Mouse (Mus musculus) lung, adult 18-20 months (tissue): ENCODE measurements around the gene Polr2b.

Experiments
- DNase-seq, 2 experiments: peaks; one replicate each; pipeline ENCODE4 v3.0.0; 2022; ENCODE audit warnings: mixed read lengths in 2 of 2

Gene Polr2b

DNA sequence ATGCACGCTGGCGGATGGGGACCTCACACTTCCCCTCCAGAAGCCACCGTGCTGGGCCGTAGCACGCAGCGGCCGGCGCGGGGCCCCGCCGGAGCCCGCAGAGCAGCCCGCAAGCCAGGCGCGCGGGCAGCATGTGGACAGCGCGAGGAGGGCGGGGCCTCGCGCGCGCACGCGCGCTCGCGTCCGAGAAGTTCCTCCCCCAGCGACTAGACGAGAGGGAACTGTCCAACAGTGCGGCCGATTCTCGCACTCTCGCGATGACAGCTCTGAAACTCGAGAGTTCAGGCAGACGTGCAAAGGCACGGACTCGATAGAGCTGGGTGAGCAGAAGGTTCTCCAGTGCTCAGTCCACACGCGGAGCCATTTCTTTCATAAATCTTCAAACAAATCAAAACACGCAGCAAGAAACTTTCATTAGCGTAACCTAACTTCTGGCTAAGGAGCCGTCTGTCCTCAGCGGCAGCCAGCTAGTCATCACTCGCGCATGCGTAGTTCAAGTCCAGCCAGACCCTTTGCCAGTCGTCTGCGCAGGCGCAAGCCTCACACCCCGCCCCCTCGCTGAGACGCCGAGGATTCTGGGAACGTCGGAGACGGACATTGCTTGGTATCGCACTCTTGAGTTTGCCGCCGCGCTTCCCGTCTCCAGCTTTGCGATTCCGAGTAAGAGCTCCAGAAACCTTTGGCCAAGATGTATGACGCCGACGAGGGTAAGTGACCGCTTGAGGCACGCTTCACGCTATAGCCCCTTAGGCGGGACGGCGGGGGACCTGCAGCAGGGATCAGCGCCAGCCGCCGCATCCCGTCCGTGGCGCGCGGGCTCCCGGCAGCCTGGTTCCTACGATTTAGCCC is at the start of gene Polr2b, which contains the start of gene Noa1:
Gene Polr2b, plus strand, starts transcription at position 224 of the 849 bp plus-strand sequence.
Gene Noa1, minus strand, starts transcription at position 161 of the 849 bp plus-strand sequence.
- DNase-seq, result peak; percentile 98 to 99

DNA sequence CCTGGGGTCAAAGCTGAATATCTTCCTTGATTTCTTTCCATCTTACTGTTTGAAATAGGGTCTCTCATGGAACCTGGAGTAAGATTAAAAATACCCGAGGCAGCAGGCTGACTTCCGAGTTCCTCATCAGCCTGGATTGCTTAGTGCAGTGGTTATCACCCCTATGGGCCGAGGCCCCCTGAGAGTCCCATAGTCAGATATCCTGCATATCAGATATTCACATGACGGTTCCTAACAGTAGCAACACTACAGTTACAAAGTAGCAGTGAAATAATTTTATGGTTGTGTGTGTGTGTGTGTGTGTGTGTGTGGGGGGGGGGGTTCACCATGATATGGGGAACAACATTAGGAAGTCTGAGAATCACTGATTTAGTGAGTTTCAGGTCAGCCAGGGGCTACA is 48.8 kb upstream of the Polr2b start:
- no peak for DNase-seq

DNA sequence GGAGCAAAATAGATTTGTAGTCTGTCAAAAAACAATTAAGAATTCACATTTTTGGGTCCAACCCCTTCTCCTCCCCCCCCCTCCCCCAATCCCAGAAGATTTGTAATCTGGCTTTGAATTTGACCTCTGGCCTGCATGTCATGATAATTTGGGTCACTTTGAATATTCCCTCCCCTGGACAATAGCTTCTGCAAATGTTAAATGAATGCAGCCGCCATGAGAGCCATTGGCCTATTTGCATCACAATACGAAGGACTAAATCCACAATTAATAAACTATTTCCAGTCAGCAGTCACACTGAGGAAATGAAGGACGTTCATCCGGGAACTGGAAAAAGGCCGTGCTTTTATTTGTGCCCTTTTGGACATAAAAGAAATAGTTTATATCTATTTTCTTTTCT is 47.8 kb upstream of the Polr2b start:
- DNase-seq, result no peak

DNA sequence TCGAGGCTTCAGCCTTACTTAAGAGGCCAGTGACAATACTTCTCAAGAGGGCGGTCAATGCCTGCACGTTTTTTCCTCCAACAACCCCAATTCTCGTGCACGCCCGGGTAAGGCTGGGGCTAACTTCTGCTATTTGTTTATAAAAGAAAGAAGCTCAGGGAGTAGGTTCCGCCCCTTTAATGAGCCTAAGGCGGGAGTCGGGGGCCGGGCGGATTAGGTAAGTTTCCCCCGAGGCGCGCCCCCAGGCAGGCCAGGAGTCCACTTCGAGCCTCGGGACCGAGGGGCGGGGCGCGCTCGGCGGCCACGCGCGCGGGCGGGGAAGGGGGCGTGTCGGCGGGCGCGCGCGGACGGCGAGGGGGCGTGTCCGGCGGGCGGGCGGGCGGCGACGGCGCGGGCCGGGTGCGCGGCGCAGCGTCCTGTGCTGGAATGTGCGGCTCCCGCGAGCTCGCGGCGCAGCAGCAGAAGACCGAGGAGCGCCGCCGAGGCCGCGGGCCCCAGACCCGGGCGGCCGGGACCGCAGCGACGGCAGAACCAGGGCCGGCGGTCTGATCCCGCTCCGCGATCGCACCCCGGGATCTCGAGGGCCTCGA is 44.8 kb upstream of the Polr2b start, which contains the start of gene Rest:
Gene Rest, plus strand, starts transcription at position 411 of the 590 bp plus-strand sequence.
- DNase-seq, result peak; percentile 69 to 72

DNA sequence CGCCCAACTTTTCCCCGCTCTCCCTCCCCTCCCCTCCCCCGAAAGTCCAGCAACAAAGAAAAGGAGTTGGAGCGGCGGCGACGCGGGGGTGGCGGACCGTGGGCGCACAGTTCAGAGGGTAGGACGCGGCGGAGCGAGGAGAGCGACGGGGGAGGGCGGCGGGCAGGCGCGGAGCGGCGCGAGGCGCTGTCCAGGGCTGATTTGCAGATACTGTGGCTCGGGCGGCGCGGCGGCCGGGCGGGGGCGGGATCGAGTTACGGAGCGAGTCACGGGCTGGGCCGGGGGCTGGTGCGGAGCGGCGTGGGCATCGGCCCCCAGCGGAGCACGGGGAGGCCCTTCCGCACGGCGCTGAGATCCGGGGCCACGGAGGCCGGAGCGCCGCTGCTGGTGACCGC is 44.3 kb upstream of the Polr2b start:
- peak; percentile 73 to 77 for DNase-seq

DNA sequence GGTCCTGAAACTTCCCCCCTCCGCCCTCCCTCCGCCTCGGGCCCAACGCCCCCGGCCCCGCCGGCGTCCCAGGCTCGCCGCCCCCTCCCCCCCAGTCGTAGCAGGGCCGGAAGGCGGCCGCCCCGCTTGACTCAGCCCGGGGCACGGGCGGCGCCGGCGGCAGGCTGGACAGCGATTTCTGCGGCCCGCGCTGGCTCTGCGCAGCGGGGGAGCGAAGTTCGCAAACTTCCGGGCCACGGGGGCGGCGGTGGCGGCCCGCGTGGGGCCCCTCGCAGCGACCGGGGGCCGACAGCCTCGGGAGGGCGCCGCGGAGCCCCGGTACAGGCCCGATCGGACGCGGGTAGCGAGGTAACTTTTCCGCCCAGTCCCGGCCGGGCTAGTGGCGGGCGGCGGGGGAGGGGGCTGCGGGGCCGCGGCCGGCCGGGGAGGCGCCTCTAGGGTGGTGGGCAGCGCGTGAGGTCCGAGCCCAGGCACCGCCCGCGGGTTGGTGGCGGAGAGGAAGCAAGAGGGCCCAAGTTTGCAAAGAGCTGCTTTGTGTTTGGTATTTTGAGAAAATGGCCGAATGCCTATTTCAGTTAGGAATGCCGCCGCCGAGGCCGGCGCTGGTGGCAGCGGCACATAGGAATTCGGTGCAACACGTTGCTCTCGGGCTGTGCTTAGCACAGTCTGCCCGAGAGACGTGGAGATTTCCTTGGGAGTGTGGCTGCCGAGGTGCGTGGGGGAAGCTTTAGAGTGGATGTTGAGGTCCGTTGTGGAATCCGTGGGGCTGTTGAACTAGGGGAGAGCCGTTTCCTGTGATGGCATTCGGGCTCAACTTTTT is 43.7 kb upstream of the Polr2b start:
- peak; percentile 49 to 54 for DNase-seq

DNA sequence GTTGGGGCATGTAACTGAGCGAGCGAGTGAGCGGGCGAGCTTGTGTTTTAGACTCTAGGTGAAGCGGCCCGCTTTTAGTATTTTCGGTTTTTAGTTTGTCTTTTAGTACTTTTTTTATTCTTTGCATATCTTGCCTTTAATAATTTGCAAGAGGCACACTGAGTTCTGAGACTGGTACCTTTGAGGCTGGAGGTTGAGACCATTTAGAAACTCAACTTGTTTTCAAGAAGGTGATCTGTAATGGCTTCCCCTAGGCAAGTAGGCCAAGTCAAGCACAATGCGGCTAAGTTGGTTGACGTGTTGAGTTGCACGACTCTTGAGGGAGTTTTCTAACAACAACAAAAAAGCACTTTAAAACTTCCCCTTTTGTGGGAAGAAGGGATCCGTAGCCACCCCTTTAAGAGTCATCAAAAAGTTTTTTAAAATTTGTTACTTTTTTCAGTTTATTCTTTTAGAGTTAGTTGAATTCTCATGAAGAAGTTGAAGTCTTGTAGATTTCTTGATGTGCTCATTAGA is 43.0 kb upstream of the Polr2b start:
- DNase-seq, result no peak

DNA sequence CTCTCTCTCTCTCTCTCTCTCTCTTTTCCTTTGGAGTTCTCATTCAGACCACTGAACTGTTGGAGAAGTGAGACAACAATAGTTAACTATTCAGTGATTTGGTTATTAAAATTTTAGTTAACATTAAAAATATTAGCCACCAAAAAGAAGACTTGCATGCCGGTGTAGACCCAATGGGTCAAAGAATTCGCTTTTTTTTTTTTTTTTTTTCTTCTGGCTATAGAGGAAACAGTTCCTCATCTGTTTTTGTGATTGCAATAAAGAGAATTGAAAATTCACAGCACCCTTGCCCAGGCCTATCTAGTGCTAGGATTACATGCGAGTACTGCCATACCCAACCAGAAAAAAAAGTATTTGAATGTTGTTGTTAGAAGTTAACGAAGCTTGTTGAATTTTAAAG is 42.5 kb upstream of the Polr2b start:
- DNase-seq, result no peak

DNA sequence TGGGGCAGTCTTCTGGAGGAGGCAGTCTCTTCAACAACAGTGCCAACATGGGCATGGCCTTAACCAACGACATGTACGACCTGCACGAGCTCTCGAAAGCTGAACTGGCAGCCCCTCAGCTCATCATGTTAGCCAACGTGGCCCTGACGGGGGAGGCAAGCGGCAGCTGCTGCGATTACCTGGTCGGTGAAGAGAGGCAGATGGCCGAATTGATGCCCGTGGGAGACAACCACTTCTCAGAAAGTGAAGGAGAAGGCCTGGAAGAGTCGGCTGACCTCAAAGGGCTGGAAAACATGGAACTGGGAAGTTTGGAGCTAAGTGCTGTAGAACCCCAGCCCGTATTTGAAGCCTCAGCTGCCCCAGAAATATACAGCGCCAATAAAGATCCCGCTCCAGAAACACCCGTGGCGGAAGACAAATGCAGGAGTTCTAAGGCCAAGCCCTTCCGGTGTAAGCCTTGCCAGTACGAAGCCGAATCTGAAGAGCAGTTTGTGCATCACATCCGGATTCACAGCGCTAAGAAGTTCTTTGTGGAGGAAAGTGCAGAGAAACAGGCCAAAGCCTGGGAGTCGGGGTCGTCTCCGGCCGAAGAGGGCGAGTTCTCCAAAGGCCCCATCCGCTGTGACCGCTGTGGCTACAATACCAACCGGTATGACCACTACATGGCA is 41.9 kb upstream of the Polr2b start:
- DNase-seq, result no peak

DNA sequence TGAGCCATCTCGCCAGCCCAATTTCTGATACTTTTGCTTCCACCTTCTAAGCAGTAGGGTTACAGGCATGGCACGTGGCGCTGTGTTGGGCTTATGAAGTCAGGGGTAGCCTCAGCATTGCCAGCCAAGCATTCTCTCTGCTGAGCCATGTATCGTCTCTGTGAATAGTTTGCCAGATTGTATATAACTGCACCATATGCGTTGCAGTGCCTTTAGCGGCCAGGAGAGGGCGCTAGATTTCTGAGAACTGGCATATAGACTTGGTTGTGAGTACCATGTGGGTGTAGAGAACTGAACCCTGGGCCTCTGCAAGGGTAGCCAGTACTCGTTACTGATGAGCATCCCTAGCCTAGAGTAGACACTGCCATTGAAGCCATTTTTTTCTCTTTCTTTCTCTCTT is 40.5 kb upstream of the Polr2b start:
- no peak for DNase-seq

DNA sequence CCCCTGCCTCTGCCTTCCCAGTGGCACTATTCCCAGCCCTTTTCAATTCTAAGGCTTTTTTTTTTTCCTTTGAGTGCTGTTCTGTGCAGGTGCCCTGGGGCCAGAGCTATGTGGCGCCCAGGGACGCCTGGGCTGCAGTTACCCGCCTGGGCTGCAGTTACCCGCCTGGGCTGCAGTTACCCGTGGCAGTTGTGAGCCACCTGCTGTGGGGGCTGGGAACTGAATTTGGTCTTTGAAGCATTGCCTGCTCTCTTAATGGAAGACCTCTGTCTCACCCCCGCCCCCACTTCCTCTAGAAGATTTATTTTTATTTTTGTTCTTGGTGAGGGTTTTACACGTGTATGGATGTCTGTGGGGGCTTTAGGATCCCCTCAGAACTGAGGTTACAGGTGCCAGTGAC is 36.8 kb upstream of the Polr2b start:
- DNase-seq, result no peak

DNA sequence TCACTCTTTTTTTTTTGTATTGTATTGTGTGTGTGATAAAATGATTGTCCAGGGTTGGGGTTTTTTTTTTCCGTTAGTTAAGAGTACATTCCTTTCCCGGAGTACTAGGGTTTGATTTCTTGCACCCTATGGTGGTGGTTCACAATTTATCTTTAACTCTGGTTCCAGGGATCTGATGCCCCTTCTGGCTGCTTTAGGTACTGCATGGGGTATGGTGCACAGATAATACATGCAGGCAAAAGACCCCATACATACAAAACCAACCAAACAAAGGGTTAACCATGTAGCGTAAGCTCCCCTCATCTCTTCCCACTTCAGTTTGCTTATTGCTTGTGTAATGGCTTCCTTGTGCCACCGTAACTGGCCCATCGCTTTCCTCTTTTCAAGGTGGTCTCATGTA is 34.0 kb upstream of the Polr2b start:
- DNase-seq, result peak in 1 of 2 experiments; percentile 19

DNA sequence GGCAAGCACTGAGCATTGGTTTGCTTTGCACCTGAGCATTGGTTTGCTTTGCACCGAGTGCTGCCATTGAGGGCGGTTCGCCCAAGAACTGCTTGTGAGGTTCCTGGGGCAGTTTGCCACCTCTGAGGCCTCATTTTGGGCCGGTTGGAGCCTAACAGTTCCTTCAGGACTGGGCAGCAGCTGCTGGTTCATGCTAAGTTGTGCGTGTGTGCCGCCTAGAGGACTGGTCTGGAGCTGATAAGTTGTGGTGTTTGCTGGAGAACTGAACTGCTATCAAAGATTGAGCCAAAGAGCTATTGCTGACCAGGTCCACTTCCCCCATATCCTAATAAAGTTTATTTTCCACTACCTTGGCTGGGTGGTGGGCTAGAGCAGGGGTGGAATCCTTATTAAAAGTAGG is 32.7 kb upstream of the Polr2b start:
- no peak for DNase-seq

DNA sequence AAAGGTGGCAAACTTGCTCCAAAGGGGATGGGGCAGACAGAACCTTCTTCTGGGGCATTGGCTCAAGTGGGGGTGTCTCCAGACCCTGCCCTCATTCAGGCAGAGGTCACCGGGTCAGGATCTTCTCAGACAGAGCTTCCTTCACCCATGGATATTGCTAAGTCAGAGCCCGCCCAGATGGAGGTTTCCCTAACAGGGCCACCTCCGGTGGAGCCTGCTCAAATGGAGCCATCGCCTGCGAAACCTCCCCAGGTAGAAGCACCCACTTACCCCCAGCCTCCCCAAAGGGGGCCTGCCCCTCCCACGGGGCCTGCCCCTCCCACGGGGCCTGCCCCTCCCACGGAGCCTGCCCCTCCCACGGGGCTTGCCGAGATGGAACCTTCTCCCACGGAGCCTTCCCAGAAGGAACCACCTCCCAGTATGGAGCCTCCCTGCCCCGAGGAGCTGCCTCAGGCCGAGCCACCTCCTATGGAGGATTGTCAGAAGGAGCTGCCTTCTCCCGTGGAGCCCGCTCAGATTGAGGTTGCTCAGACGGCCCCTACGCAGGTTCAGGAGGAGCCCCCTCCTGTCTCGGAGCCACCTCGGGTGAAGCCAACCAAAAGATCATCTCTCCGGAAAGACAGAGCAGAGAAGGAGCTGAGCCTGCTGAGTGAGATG is 28.3 kb upstream of the Polr2b start:
- no peak for DNase-seq

DNA sequence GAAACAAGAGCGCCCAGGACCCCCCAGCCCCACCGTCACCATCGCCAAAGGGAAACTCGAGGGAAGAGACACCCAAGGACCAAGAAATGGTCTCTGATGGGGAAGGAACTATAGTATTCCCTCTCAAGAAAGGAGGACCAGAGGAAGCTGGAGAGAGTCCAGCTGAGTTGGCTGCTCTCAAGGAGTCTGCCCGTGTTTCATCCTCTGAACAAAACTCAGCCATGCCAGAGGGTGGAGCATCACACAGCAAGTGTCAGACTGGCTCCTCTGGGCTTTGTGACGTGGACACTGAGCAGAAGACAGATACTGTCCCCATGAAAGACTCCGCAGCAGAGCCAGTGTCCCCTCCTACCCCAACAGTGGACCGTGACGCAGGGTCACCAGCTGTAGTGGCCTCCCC is 27.7 kb upstream of the Polr2b start:
- DNase-seq, result no peak

DNA sequence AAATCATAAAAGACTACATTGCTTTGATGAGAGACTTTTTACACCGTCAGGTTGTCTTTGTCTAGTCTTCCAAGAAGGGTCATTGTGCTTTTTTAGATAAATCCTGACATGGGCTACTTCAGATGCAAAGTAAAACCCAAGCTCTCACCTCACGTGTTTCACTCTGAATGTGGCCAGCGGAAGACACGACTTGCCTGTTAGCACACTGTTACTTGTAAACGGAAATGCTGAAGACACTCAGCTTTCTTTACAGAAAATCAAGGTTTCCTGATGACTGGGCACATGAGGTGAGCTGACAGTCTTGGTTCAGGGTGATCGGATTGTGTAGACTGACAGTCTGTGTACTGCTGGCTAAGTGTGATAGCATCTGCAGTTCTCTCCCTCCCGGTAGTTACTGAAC is 24.3 kb upstream of the Polr2b start:
- DNase-seq, result no peak

DNA sequence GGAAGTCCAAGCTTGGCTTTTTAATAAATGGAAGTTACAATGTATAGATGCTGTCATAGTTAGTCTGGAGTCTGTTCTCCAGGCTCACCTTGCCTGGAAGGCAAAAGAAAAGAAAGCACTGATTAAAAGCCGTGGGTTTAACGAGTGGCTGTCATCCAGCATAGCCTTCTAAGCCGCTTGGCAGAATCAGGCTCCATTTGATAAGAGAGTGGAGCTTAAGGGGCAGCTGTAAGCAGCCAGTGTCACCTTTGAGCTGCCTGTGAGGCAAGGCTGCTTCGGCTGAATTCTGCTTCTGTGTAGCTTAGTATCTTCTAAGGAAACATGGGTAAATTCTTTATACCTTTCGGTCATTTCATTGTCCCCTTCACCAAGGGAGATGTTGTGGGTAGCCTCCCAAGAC is 23.0 kb upstream of the Polr2b start:
- DNase-seq, result no peak

DNA sequence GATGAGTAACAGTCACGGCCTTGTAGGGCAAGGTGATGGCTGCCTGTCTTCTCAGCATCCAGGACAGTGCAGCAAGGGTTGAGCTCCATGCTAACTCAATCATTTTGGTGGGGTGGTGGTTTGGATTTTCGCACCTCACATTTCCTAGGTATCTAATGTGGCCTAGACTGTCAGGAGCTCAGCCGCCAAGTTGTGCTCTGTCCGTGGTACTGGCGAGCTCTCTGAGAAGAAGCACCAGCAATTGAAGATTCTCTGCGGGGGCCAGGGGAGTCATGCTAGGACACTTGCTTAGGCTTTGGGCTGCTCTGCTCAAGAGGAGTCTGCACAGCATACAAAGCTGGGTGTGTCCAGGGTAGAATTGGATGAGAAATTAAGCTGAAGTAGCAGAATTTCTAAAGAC is 22.0 kb upstream of the Polr2b start:
- no peak for DNase-seq

DNA sequence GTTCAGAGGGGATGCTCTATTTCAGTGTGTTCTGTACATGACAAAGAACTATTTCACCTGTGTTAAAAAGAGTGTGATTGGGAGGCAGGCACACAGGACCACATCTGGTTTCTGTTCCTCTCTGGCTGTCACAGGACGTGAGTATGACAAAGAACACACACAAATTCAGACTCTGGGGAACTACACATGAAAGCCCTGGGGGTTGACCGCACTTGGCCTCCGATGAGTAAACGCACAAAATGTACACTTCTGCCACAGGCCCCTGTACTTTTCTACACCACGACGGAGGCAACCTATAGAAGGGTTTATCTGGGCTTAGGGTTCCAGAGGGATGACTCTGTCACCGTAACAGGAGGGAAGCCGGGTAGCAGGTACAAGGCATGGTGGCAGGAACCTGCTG is 20.3 kb upstream of the Polr2b start:
- no peak for DNase-seq

DNA sequence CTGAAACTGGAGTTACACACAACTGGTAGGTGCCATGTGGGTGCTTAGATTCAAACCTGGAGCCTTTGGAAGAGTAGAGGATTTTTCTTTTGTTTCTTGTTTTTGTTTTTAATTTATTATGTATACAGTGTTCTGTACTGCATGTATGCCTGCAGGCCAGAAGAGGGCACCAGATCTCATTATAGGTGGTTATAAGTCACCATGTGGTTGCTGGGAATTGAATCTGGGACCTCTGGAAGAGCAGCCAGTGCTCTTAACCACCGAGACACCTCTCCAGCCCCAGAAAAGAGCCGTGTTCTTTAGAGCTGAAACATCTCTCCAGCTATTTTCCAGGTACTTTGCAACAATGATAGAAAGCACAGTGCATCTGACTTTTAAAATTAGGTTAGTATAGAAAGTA is 19.3 kb upstream of the Polr2b start:
- DNase-seq, result no peak

DNA sequence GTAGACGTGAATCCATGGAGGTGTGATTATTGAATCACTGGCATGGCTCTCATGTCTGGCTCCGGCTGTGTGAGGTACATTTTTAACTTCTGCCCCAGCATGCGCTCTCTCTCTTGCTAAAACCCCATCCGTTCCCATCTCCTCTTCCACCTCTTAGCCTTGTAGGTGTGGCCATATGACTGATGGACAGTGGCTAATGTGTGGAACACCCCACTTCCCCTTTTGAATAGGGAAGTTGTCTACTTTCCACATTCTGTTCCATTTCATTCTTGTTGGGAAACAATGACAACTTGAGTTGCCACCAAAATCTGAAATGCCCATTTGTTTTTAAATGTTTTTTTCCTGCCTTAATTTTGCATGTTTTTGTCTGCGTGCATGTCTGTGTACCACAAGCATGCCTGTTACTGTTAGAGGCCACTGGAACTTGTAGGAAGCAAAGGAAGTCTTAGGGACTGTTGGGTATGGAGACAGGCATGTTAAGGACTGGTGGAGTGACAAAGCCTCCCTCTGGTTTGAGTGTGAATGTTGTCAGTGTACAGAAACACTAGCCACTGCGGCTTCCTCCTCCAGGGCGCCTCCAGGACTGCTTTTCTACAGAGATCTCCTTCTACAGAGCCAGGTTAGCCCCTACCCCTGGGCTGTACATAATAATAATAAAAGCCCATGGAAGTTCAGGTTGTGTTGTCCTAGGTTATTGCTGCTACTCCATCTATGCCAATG is 17.0 kb upstream of the Polr2b start:
- DNase-seq, result peak in 1 of 2 experiments; percentile 17
